Mouse (Mus musculus) cerebellum, adult 2 months (tissue): ENCODE data around the gene Ltf.

Source experiments
- CTCF ChIP-seq: fragments of 200-500 bp; IDR thresholded peaks from 2 replicates; pipeline ENCODE4 v1.5.1; 2011; ENCODE audit warnings: low read depth, mild to moderate bottlenecking, control low read depth, low read length, moderate library complexity, borderline replicate concordance; ENCODE audit not compliant: insufficient read depth
- POLR2A ChIP-seq: fragments of 200-500 bp; IDR thresholded peaks from 2 replicates; pipeline ENCODE4 v1.6.1; 2011; ENCODE audit warnings: low read length, control low read depth, borderline replicate concordance; ENCODE audit not compliant: insufficient read depth

- TF ChIP-seq CTCF (no peak), POLR2A (no peak)
Observed at GRCm38 (mm10) chr9:110990204-110990603, 28.9 kb upstream of the Ltf start, which contains the start of gene Rtp3.
